Comparison of ENCODE assay signal across 12 mouse cellular contexts in the genomic region with DNA sequence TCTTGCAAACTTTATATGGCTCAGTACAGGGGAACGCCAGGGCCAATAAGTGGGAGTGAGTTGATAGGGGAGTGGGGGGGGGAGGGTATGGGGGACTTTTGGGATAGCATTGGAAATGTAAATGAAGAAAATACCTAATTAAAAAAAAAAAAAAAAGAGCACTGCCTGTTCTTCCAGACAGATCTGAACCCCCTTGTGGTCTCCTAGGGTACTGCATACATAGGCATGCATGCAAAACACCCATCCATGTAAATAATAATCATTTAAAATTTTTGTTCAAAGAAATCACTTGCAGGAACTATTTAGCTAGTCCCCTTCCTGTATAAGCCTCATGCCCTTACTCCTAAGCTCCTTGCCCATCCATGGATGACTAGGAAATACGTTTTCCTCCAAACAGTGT.
A peak's percentile ranks its signal among the peaks of the same experiment; 100 is the strongest.
DNase-seq lines count a peak whose midpoint lies in the region; ATAC-seq and TF ChIP-seq lines count a peak whose summit lies in the region.
"Had no signal": no experiment of that assay in that cellular context is flagged by ENCODE, and none has a peak within 500 bp of the region (broad histone marks: within the 10 kb centered on the region; RNA-seq: fewer than 3 reads in every experiment).

No protein-coding gene starts in this region.

- DNase-seq in CD4-positive, CD25-positive, alpha-beta regulatory T cell, adult 2 months (ENCODE audit: low read depth, low spot score) = peak; percentile 29
- DNase-seq in kidney, postnatal 4 days = peak; percentile 38 to 42
- no peak for DNase-seq in kidney, adult 2 months
- DNase-seq in A20 (ENCODE audit: low read depth, low spot score) = peak; percentile 21
- peak; percentile 33 for DNase-seq in induced T-regulatory cell, adult 2 months (ENCODE audit: low read depth)
- DNase-seq in adrenal gland, postnatal 36 days = no peak
- no peak for DNase-seq in layer of hippocampus, adult 11-12 months (ENCODE audit: low spot score)
- DNase-seq: adrenal gland, adult 2 months; right cerebral cortex, postnatal 14 days had no signal

- no peak for ATAC-seq in CD4-positive, CD25-positive, alpha-beta regulatory T cell, adult 4 months

- no peaks in the 10 kb centered on the region for H3K36me3 ChIP-seq in kidney, adult 2 months (ENCODE audit: control insufficient read depth, insufficient read depth, low read length)
- H3K36me3 ChIP-seq: heart, embryonic 15.5 days; liver, embryonic 15.5 days had no signal

- H3K4me3 ChIP-seq in kidney, adult 2 months (ENCODE audit: insufficient read depth, low read depth, low read length) = no peak overlapping the region
- H3K4me3 ChIP-seq: heart, embryonic 15.5 days; liver, embryonic 15.5 days had no signal

- no peak for TF ChIP-seq CTCF in kidney, adult 2 months (conservative IDR thresholded peaks at IDR 0.05; ENCODE audit: insufficient read depth, insufficient read length, low read depth, low read length)

- WGBS in kidney, adult 2 months = 94% methylated on average over 2 of the region's 2 CpGs

- H3K27me3 ChIP-seq in kidney, adult 2 months (replicated peaks; ENCODE audit: control insufficient read depth, insufficient read depth, low read length) = no peaks in the 10 kb centered on the region
- H3K27me3 ChIP-seq: heart, embryonic 15.5 days; liver, embryonic 15.5 days had no signal

- no peak for TF ChIP-seq POLR2A in kidney, adult 2 months (IDR thresholded peaks at IDR 0.05; ENCODE audit: low read depth, low read length)

- H3K27ac ChIP-seq in kidney, adult 2 months (ENCODE audit: insufficient read depth, low read depth, low read length) = no peak overlapping the region
- H3K27ac ChIP-seq: heart, embryonic 15.5 days; liver, embryonic 15.5 days had no signal

- peaks cover 10% of the 10 kb centered on the region for H3K4me1 ChIP-seq in kidney, adult 2 months (ENCODE audit: control insufficient read depth, insufficient read depth, low read length)
- H3K4me1 ChIP-seq: heart, embryonic 15.5 days had no signal

Comparison
In these comparisons a context has a peak if more than half of its experiments do, and no peak if none do; other contexts are left out.
1. DNase-seq: peak in CD4-positive, CD25-positive, alpha-beta regulatory T cell, adult 2 months (single experiment), kidney, postnatal 4 days (2 of 2), A20 (single experiment) and induced T-regulatory cell, adult 2 months (single experiment); none in kidney, adult 2 months (single experiment), adrenal gland, postnatal 36 days (0 of 2) and layer of hippocampus, adult 11-12 months (single experiment).